In the genomic region with DNA sequence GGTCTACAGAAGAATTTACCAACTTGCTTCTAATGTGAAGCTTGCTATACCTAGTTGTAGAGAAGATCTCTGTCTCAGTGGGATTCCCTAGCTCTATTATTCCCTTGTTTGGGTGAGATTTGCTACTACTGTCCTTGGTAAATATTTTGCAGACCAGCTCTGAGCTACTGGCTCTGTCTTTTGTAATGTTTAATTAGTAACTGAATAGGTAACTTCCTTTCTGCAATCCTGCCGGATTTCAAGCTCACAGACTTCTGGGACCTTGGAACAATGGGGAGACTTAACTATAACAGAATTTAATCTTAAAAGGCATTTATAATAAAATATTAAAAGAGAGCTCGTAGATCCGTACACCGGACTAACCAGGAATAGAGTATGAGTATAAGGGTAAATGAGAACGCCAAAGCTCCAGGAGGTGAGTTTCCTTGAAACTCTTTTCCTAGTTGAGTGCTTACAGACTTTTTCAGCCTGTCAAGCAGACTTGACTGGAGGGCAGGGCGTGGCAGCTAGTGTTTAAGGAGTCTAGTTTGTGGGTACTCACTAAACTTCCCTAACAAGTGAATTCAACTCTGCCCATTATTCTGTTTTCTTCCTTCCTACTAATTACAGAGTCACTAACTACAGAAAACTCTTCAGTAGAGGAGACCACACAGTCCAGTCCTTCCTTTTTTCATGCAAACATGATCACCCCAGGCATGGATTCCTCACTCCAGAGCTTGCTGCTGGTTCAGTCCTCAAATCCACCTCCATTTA, we compare ENCODE assay signal across 9 mouse cellular contexts. TPM values are rescaled to one million over a fixed set of nuclear protein-coding genes. Genes with fewer than 3 reads are reported as not detected.
A peak's percentile ranks its signal among the peaks of the same experiment; 100 is the strongest.
DNase-seq lines count a peak whose midpoint lies in the region; ATAC-seq and TF ChIP-seq lines count a peak whose summit lies in the region.
"Not testable (repeated sequence)": the region's sequence is repeated elsewhere in the genome, so short reads cannot be mapped to it uniquely, and the experiment has no call there.
"Had no signal": no experiment of that assay in that cellular context is flagged by ENCODE, and none has a peak within 500 bp of the region (broad histone marks: within the 10 kb centered on the region; RNA-seq: fewer than 3 reads in every experiment).

No protein-coding gene starts in this region.

- not testable (repeated sequence) for H3K36me3 ChIP-seq in E14TG2a.4 (ENCODE audit: insufficient read depth, low read length); embryonic facial prominence, embryonic 14.5 days (ENCODE audit: control insufficient read depth, insufficient read depth, low read length); kidney, embryonic 16.5 days (ENCODE audit: insufficient read depth, low read length)

- not testable (repeated sequence) for H3K27me3 ChIP-seq in E14TG2a.4 (ENCODE audit: insufficient read depth, low read length); Patski; embryonic facial prominence, embryonic 14.5 days (replicated peaks; ENCODE audit: control insufficient read depth, insufficient read depth, low read length); kidney, embryonic 16.5 days (ENCODE audit: insufficient read depth, low read length)

- not testable (repeated sequence) for TF ChIP-seq CTCF in E14TG2a.4 (conservative IDR thresholded peaks at IDR 0.05; ENCODE audit: low read length); Patski (IDR thresholded peaks at IDR 0.05)

- DNase-seq in Patski (ENCODE audit: low read depth, low spot score), result not testable (repeated sequence)
- DNase-seq in embryonic facial prominence, embryonic 14.5 days (ENCODE audit: low spot score), result peak; percentile 8
- peak; percentile 19 to 34 for DNase-seq in kidney, adult 8-10 months
- peak; percentile 26 to 34 for DNase-seq in kidney, postnatal 25 days
- peak; percentile 1 for DNase-seq in lung, postnatal 14 days

- 0 out of 2 replicates have a peak overlapping the region, but pooled peaks have one; percentile 59 for H3K4me3 ChIP-seq in E14TG2a.4 (replicated peaks; ENCODE audit: low read length)
- not testable (repeated sequence) for H3K4me3 ChIP-seq in embryonic facial prominence, embryonic 14.5 days (ENCODE audit: low read depth, low read length); kidney, embryonic 16.5 days (ENCODE audit: low read length)

- POLR2A ChIA-PET in Patski (lab: Charles Lee), result not testable (repeated sequence)

- peak; percentile 44 for ATAC-seq in Patski
- not testable (repeated sequence) for ATAC-seq in embryonic facial prominence, embryonic 14.5 days (ENCODE audit: low read depth); kidney, embryonic 16.5 days (ENCODE audit: low FRiP score, low TSS enrichment)

- 40% methylated on average over 6 of the region's 6 CpGs for WGBS in embryonic facial prominence, embryonic 14.5 days
- 44% methylated on average over 6 of the region's 6 CpGs for WGBS in kidney, embryonic 16.5 days

- not testable (repeated sequence) for H3K9me3 ChIP-seq in E14TG2a.4 (ENCODE audit: low read length); embryonic facial prominence, embryonic 14.5 days (ENCODE audit: control insufficient read depth, low read length); kidney, embryonic 16.5 days (ENCODE audit: low read length)

- not testable (repeated sequence) for H3K9ac ChIP-seq in embryonic facial prominence, embryonic 14.5 days (ENCODE audit: low read depth, low read length); kidney, embryonic 16.5 days (replicated peaks; ENCODE audit: low read length)

- in situ Hi-C loops in Patski (cut with MboI; ENCODE audit: low pct_unique_long_range_greater_than_20kb), result not testable (repeated sequence)

- H3K4me2 ChIP-seq in embryonic facial prominence, embryonic 14.5 days (ENCODE audit: low read depth, low read length), result not testable (repeated sequence)
- 0 out of 2 replicates have a peak overlapping the region, but pooled peaks have one; percentile 18 for H3K4me2 ChIP-seq in kidney, embryonic 16.5 days (replicated peaks; ENCODE audit: low read depth, low read length)

- CTCF ChIA-PET in Patski (lab: Charles Lee), result interaction anchor here (0.9 to 1.0 kb wide), 2 partner anchors 16 to 421 kb away, joined by 3 read pairs; no protein-coding TSS in a partner anchor

- H3K4me1 ChIP-seq in E14TG2a.4 (replicated peaks; ENCODE audit: low read depth, low read length), result peaks cover 55% of the 10 kb centered on the region
- H3K4me1 ChIP-seq in embryonic facial prominence, embryonic 14.5 days (ENCODE audit: control insufficient read depth, insufficient read depth, low read length); kidney, embryonic 16.5 days (ENCODE audit: insufficient read depth, low read length): not testable (repeated sequence)

- not testable (repeated sequence) for H3K27ac ChIP-seq in embryonic facial prominence, embryonic 14.5 days (replicated peaks; ENCODE audit: low read depth, low read length)
- H3K27ac ChIP-seq in kidney, embryonic 16.5 days (ENCODE audit: low read length), result peak overlapping the region; percentile 76

RNA-seq across cellular contexts. Expression of a gene that starts 41.7 kb away (rescaled TPM):
- 0.14 TPM for polyA plus RNA-seq in Patski (2021)
- polyA plus RNA-seq in embryonic facial prominence, embryonic 14.5 days (2014; fragmentation: Nextera tagmentation; extraction: Ambion mirVana), result 1.1 and 1.3 TPM in 2 replicates
- polyA plus RNA-seq in kidney, embryonic 16.5 days (2015; fragmentation: Nextera tagmentation; extraction: Ambion mirVana), result 5.8 and 6.7 TPM in 2 replicates
- polyA plus RNA-seq: CD4-positive, CD25-positive, alpha-beta regulatory T cell, adult 4 months; G1E had no signal
